Mouse (Mus musculus) MEL (cell line): ENCODE results near the gene Tle3. TPM values are rescaled to one million over a fixed set of nuclear protein-coding genes. Genes with fewer than 3 reads are reported as not detected.

Experiments
- DNase-seq: peaks from one replicate; pipeline ENCODE4 v3.0.0; 2011; ENCODE audit warnings: low read depth, low spot score
- H3K27ac ChIP-seq: 2 replicates; pipeline ENCODE4 v1.5.1; 2012; ENCODE audit warnings: low read depth, mild to moderate bottlenecking, control low read depth, low read length, moderate library complexity; ENCODE audit not compliant: control insufficient read depth
- H3K27me3 ChIP-seq, 2 experiments: fragments of 150-350 bp in 1 of 2; sonication (generic) in 1 of 2; 2 replicates each; pipeline ENCODE4 v1.6.1; 2012; ENCODE audit warnings: low read length in 2 of 2, mild to moderate bottlenecking in 2 of 2, improper control_type of control experiment in 1 of 2, moderate library complexity in 1 of 2; ENCODE audit not compliant: insufficient read depth in 2 of 2, control insufficient read depth in 1 of 2
- H3K36me3 ChIP-seq, 2 experiments: 2 replicates each; pipeline ENCODE4 v1.6.1; 2012 to 2014; ENCODE audit warnings: low read length in 2 of 2, improper control_type of control experiment in 1 of 2, inconsistent platforms in 1 of 2, mild to moderate bottlenecking in 1 of 2; ENCODE audit not compliant: insufficient read depth in 2 of 2, control insufficient read depth in 1 of 2
- H3K4me1 ChIP-seq, 2 experiments: fragments of 150-350 bp in 1 of 2; sonication (generic) in 1 of 2; 2 replicates each; pipeline ENCODE4 v1.6.1; 2012; ENCODE audit warnings: low read length in 2 of 2, improper control_type of control experiment in 1 of 2, mild to moderate bottlenecking in 1 of 2; ENCODE audit not compliant: insufficient read depth in 2 of 2, control insufficient read depth in 1 of 2
- H3K4me3 ChIP-seq, 2 experiments: fragments of 150-350 bp in 1 of 2; sonication (generic) in 1 of 2; 2 replicates each; pipeline ENCODE4 v1.5.1; 2012; ENCODE audit warnings: low read depth in 2 of 2, low read length in 2 of 2, mild to moderate bottlenecking in 2 of 2, moderate library complexity in 2 of 2, control low read depth in 1 of 2, improper control_type of control experiment in 1 of 2; ENCODE audit not compliant: control insufficient read depth in 1 of 2, insufficient read depth in 1 of 2
- H3K79me2 ChIP-seq: 2 replicates; pipeline ENCODE4 v1.6.1; 2012; ENCODE audit warnings: mild to moderate bottlenecking, low read length, moderate library complexity; ENCODE audit not compliant: control insufficient read depth, poor library complexity, insufficient read depth
- H3K9ac ChIP-seq: 2 replicates; pipeline ENCODE4 v1.6.1; 2012; ENCODE audit warnings: low read depth, mild to moderate bottlenecking, control low read depth, low read length, moderate library complexity; ENCODE audit not compliant: control insufficient read depth, poor library complexity, severe bottlenecking
- H3K9me3 ChIP-seq: fragments of 150-350 bp; sonication (generic); replicated peaks from 2 replicates; pipeline ENCODE4 v1.6.1; 2012; ENCODE audit warnings: mild to moderate bottlenecking, low read length, improper control_type of control experiment, moderate library complexity; ENCODE audit not compliant: insufficient read depth
- BHLHE40 ChIP-seq: IDR thresholded peaks from 2 replicates; pipeline ENCODE4 v1.6.1; 2012; ENCODE audit warnings: low read depth, mild to moderate bottlenecking, inconsistent platforms, low read length, improper control_type of control experiment, borderline replicate concordance
- CHD1 ChIP-seq: IDR thresholded peaks from 2 replicates; pipeline ENCODE4 v1.6.1; 2012; ENCODE audit warnings: low read depth, mild to moderate bottlenecking, inconsistent platforms, low read length, improper control_type of control experiment
- CHD2 ChIP-seq: IDR thresholded peaks from 2 replicates; pipeline ENCODE4 v1.6.1; 2011; ENCODE audit warnings: low read length, improper control_type of control experiment
- E2F4 ChIP-seq: IDR thresholded peaks from 2 replicates; pipeline ENCODE4 v1.6.1; 2011; ENCODE audit warnings: low read depth, low read length, improper control_type of control experiment, borderline replicate concordance
- ELF1 ChIP-seq: IDR thresholded peaks from 2 replicates; pipeline ENCODE4 v1.6.1; 2014; ENCODE audit warnings: low read depth, mild to moderate bottlenecking, inconsistent platforms, low read length, improper control_type of control experiment, moderate library complexity
- EP300 ChIP-seq, 2 experiments: IDR thresholded peaks; 2 replicates each; pipeline ENCODE4 v1.6.1; 2011; ENCODE audit warnings: improper control_type of control experiment in 2 of 2, low read length in 2 of 2, low read depth in 1 of 2, mild to moderate bottlenecking in 1 of 2
- ETS1 ChIP-seq: IDR thresholded peaks from 2 replicates; pipeline ENCODE4 v1.6.1; 2012; ENCODE audit warnings: low read depth, mild to moderate bottlenecking, inconsistent platforms, low read length, improper control_type of control experiment, moderate library complexity
- GABPA ChIP-seq: IDR thresholded peaks from 2 replicates; pipeline ENCODE4 v1.6.1; 2012; ENCODE audit warnings: low read depth, mild to moderate bottlenecking, inconsistent platforms, low read length, improper control_type of control experiment, moderate library complexity
- GATA1 ChIP-seq: IDR thresholded peaks from 2 replicates; pipeline ENCODE4 v1.6.1; 2011; ENCODE audit warnings: low read depth, low read length, improper control_type of control experiment
- HCFC1 ChIP-seq: IDR thresholded peaks from 2 replicates; pipeline ENCODE4 v1.6.1; 2012; ENCODE audit warnings: low read depth, mild to moderate bottlenecking, inconsistent platforms, low read length, improper control_type of control experiment, moderate library complexity
- JUND ChIP-seq: IDR thresholded peaks from 2 replicates; pipeline ENCODE4 v1.6.1; 2011; ENCODE audit warnings: low read depth, mild to moderate bottlenecking, improper control_type of control experiment, low read length
- KAT2A ChIP-seq: conservative IDR thresholded peaks from 2 replicates; pipeline ENCODE4 v1.6.1; 2012; ENCODE audit warnings: low read depth, low read length, improper control_type of control experiment, inconsistent platforms
- MAFK ChIP-seq: IDR thresholded peaks from 2 replicates; pipeline ENCODE4 v1.6.1; 2011; ENCODE audit warnings: low read depth, mild to moderate bottlenecking, low read length, improper control_type of control experiment, borderline replicate concordance
- MAZ ChIP-seq: IDR thresholded peaks from 2 replicates; pipeline ENCODE4 v1.6.1; 2012; ENCODE audit warnings: low read depth, mild to moderate bottlenecking, inconsistent platforms, low read length, improper control_type of control experiment
- MEF2A ChIP-seq: IDR thresholded peaks from 2 replicates; pipeline ENCODE4 v1.6.1; 2014; ENCODE audit warnings: low read depth, mild to moderate bottlenecking, inconsistent platforms, low read length, improper control_type of control experiment; ENCODE audit not compliant: poor library complexity, insufficient replicate concordance, severe bottlenecking; ENCODE audit errors: extremely low read depth
- MXI1 ChIP-seq: IDR thresholded peaks from 2 replicates; pipeline ENCODE4 v1.6.1; 2011; ENCODE audit warnings: mild to moderate bottlenecking, low read depth, low read length, improper control_type of control experiment
- MYB ChIP-seq: IDR thresholded peaks from 2 replicates; pipeline ENCODE4 v1.6.1; 2011; ENCODE audit warnings: mild to moderate bottlenecking, low read depth, low read length, improper control_type of control experiment
- MYC ChIP-seq: IDR thresholded peaks from 2 replicates; pipeline ENCODE4 v1.6.1; 2011; ENCODE audit warnings: low read depth, mild to moderate bottlenecking, low read length, improper control_type of control experiment, moderate library complexity
- NELFE ChIP-seq: IDR thresholded peaks from 2 replicates; pipeline ENCODE4 v1.6.1; 2011; ENCODE audit warnings: low read depth, low read length, improper control_type of control experiment
- NRF1 ChIP-seq: IDR thresholded peaks from 2 replicates; pipeline ENCODE4 v1.6.1; 2014; ENCODE audit warnings: low read depth, mild to moderate bottlenecking, inconsistent platforms, low read length, improper control_type of control experiment, moderate library complexity; ENCODE audit not compliant: poor library complexity, insufficient read depth, severe bottlenecking
- POLR2A ChIP-seq, 2 experiments: IDR thresholded peaks; 2 replicates each; pipeline ENCODE4 v1.6.1; 2011 to 2012; ENCODE audit warnings: low read length in 2 of 2, mild to moderate bottlenecking in 2 of 2, control low read depth in 1 of 2, improper control_type of control experiment in 1 of 2, low read depth in 1 of 2, moderate library complexity in 1 of 2; ENCODE audit not compliant: control insufficient read depth in 1 of 2, insufficient read depth in 1 of 2, poor library complexity in 1 of 2
- POLR2AphosphoS5 ChIP-seq: IDR thresholded peaks from 2 replicates; pipeline ENCODE4 v1.6.1; 2012; ENCODE audit warnings: low read depth, borderline replicate concordance, mild to moderate bottlenecking, inconsistent platforms, low read length, moderate library complexity, mixed read lengths
- RAD21 ChIP-seq: IDR thresholded peaks from 2 replicates; pipeline ENCODE4 v1.6.1; 2011; ENCODE audit warnings: mild to moderate bottlenecking, low read depth, low read length, improper control_type of control experiment
- SIN3A ChIP-seq: IDR thresholded peaks from 2 replicates; pipeline ENCODE4 v1.6.1; 2012; ENCODE audit warnings: low read length, improper control_type of control experiment, inconsistent platforms
- SMC3 ChIP-seq: IDR thresholded peaks from 2 replicates; pipeline ENCODE4 v1.6.1; 2011; ENCODE audit warnings: low read depth, low read length, improper control_type of control experiment
- TAL1 ChIP-seq: IDR thresholded peaks from 2 replicates; pipeline ENCODE4 v1.6.1; 2012; ENCODE audit warnings: mild to moderate bottlenecking, inconsistent platforms, low read length, moderate library complexity, mixed read lengths
- TBP ChIP-seq: IDR thresholded peaks from 2 replicates; pipeline ENCODE4 v1.8.0; 2011; ENCODE audit warnings: low read depth, low read length, improper control_type of control experiment
- TCF12 ChIP-seq: IDR thresholded peaks from 2 replicates; pipeline ENCODE4 v1.6.1; 2014; ENCODE audit warnings: low read depth, mild to moderate bottlenecking, inconsistent platforms, low read length, improper control_type of control experiment, moderate library complexity
- USF1 ChIP-seq: IDR thresholded peaks from 2 replicates; pipeline ENCODE4 v1.6.1; 2014; ENCODE audit warnings: low read depth, mild to moderate bottlenecking, inconsistent platforms, low read length, improper control_type of control experiment, moderate library complexity
- ZC3H11A ChIP-seq: IDR thresholded peaks from 2 replicates; pipeline ENCODE4 v1.6.1; 2012; ENCODE audit warnings: low read depth, mild to moderate bottlenecking, inconsistent platforms, low read length, improper control_type of control experiment
- ZKSCAN1 ChIP-seq: IDR thresholded peaks from 2 replicates; pipeline ENCODE4 v1.6.1; 2012; ENCODE audit warnings: low read depth, mild to moderate bottlenecking, inconsistent platforms, low read length, improper control_type of control experiment, moderate library complexity
- ZMIZ1 ChIP-seq: IDR thresholded peaks from 2 replicates; pipeline ENCODE4 v1.6.1; 2012; ENCODE audit warnings: low read depth, mild to moderate bottlenecking, inconsistent platforms, low read length, improper control_type of control experiment, moderate library complexity
- ZNF384 ChIP-seq: IDR thresholded peaks from 2 replicates; pipeline ENCODE4 v1.6.1; 2012; ENCODE audit warnings: low read depth, mild to moderate bottlenecking, inconsistent platforms, low read length, improper control_type of control experiment
- polyA plus RNA-seq, 2 experiments: library from polyadenylated mRNA; stranded (reverse) in 1 of 2; unstranded in 1 of 2; fragments of >175 nt in 1 of 2; fragments of >200 nt in 1 of 2; gene quantifications; 2 replicates each; pipeline versions ENCODE4 v1.2.1 to v1.2.4; 2012; ENCODE audit warnings: low replicate concordance in 2 of 2, low read depth in 1 of 2; ENCODE audit not compliant: insufficient read length in 2 of 2, insufficient read depth in 1 of 2, missing spikeins in 1 of 2
- total RNA-seq: library from RNA; depleted of rRNA; stranded (reverse); fragments of 300-350 nt; gene quantifications from 2 replicates; pipeline ENCODE4 v1.2.3, GENCODE M21; 2012

The Tle3 gene
- total and polyA plus RNA-seq, 3 experiments: 20.3 to 26.8 TPM; not detected in 1

DNA sequence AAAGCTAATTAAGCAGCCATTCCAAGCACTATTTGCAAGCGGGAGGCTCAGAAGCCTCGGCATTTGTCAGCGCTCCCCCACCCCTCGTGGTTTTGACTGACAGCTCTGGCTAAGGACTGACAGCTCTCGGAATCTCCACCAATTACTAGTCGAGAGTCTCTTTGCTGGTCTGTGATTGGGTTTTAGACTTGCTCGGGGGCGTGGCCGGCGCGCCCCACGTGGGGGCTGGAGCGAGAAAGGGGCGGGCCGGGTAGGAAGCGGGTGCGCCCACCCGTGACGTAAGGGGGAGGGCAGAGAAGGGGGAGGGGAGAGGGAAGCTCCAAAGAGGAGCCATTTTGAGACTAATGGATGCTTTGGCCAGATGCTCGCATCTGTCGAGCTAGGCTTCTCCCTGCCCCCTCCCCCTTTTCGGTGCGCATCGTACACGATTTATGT lies 1.7 kb upstream of the Tle3 start (continued):
- TF ChIP-seq ZMIZ1 (peak; percentile 87; the same call in 1 of the 2 replicates), ETS1 (peak; percentile 76)

DNA sequence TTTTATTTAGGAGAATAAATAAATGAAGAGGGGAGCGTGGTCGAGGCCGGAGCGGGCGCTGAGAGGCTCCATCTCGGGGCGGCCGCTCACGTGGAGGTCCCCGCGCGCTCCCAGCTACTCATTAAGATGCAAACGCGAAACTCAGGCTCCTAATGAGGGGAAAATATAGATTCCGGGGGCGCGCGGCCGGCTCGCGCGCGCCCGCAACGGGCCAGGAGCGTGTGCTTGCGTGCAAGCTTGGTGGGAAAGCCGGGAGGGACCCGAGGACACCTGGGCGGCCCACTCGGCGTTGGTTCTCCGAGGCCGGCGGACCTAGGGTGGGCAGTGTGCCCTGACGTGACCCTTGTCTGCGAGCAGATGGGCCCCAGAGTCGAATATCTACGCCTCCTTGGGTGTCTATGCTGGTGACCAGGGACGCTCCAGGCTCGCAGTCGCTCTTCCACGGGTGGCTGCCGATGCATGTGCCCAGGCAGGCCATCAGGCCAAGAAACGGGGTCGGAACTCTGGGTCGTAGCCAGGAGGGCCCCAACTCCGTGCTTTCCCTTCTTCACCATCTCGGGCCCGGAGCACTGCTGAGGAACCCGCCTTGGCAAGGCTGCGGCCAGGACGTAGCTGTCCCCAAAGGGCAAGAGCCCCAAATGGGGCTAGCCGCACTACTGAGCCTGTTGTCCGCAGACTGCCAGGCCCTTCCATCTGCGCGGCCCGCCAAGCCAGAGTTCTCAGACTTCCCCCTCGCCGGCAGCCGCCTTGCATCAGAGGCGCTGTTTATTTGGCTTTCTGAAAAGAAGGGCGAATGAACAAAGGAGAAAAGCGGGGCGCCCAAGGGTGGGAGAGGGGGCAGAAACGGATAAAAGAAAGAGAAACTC lies 1.0 kb upstream of the Tle3 start:
- Histone ChIP-seq H3K27ac (peak overlapping the region; percentile 96), H3K9me3 (no peaks in the 10 kb centered on the region), H3K27me3 (no peaks in the 10 kb centered on the region; a peak in 1 of 4 replicates), H3K36me3 (peaks cover 0 to 20% of the 10 kb centered on the region in 2 experiments; a peak in 2 of 4 replicates), H3K79me2 (peaks cover 43% of the 10 kb centered on the region), H3K4me3 (peak overlapping the region; percentile 61 to 69), H3K4me1 (peaks cover 4 to 26% of the 10 kb centered on the region in 2 experiments), H3K9ac (peak overlapping the region; percentile 95)
- peak; percentile 70 for DNase-seq
- TF ChIP-seq SIN3A (peak; percentile 13), POLR2AphosphoS5 (no peak), KAT2A (no peak), NRF1 (0 out of 2 replicates have a peak, but pooled peaks have one; percentile 5), JUND (no peak), HCFC1 (no peak), EP300 (IDR thresholded peaks at IDR 0.05; ENCODE audit: low read depth in 1 of 2, low read length in 2 of 2) (no peak), TAL1 (no peak), CHD2 (no peak), RAD21 (no peak), ZC3H11A (no peak), ZKSCAN1 (no peak), ZMIZ1 (0 out of 2 replicates have a peak, but pooled peaks have one; percentile 25), GABPA (no peak), MAZ (0 out of 2 replicates have a peak, but pooled peaks have one; percentile 2), POLR2A (IDR thresholded peaks at IDR 0.05; ENCODE audit: control insufficient read depth in 1 of 2, insufficient read depth in 1 of 2, low read depth in 1 of 2, low read length in 2 of 2, poor library complexity in 1 of 2) (peak; percentile 32 to 62; a peak in 2 of 4 replicates), MXI1 (peak; percentile 79), ZNF384 (no peak), TBP (no peak), MYC (peak; percentile 65; the same call in 1 of the 2 replicates), MEF2A (no peak), TCF12 (no peak), E2F4 (no peak), NELFE (no peak; the same call in none of the 2 replicates), GATA1 (no peak), SMC3 (no peak), MYB (no peak), MAFK (no peak), BHLHE40 (no peak), CHD1 (0 out of 2 replicates have a peak, but pooled peaks have one; percentile 63), ELF1 (no peak), USF1 (no peak)
